Mouse (Mus musculus) CH12.LX (cell line): ENCODE measurements around the gene Ell. TPM values are rescaled to one million over a fixed set of nuclear protein-coding genes. Genes with fewer than 3 reads are reported as not detected.

Experiments used
- DNase-seq: peaks from one replicate; pipeline ENCODE4 v3.0.0-alpha.2; 2013; ENCODE audit errors: extremely low read depth
- H3K27ac ChIP-seq: 2 replicates; pipeline ENCODE4 v1.5.1; 2012; ENCODE audit warnings: low read depth, mild to moderate bottlenecking, control low read depth, moderate library complexity; ENCODE audit not compliant: insufficient read depth
- H3K27me3 ChIP-seq: replicated peaks from 2 replicates; pipeline ENCODE3; 2012; ENCODE audit warnings: inconsistent platforms
- H3K36me3 ChIP-seq, 2 experiments: replicated peaks in 1 of 2; 2 replicates each; pipeline versions ENCODE3 to v1.6.1; 2012; ENCODE audit warnings: inconsistent platforms in 1 of 2, low read length in 1 of 2, mild to moderate bottlenecking in 1 of 2, mixed read lengths in 1 of 2, moderate library complexity in 1 of 2; ENCODE audit not compliant: control insufficient read depth in 1 of 2, insufficient read depth in 1 of 2
- H3K4me1 ChIP-seq, 2 experiments: 2 replicates each; pipeline ENCODE4 v1.6.1; 2012; ENCODE audit warnings: inconsistent platforms in 1 of 2, moderate library complexity in 1 of 2; ENCODE audit not compliant: insufficient read depth in 2 of 2, control insufficient read depth in 1 of 2
- H3K4me2 ChIP-seq: 2 replicates; pipeline ENCODE4 v1.6.1; 2012; ENCODE audit warnings: low read depth, mild to moderate bottlenecking, control low read depth; ENCODE audit not compliant: poor library complexity, insufficient read depth, severe bottlenecking
- H3K4me3 ChIP-seq, 3 experiments: fragments of 150-350 bp in 1 of 3; sonication (generic) in 1 of 3; replicated peaks in 1 of 3; 2 replicates each; pipeline versions ENCODE3 to v1.5.1; 2011 to 2012; ENCODE audit warnings: low read depth in 2 of 3, low read length in 2 of 3, mild to moderate bottlenecking in 2 of 3, moderate library complexity in 2 of 3, control low read depth in 1 of 3, improper control_type of control experiment in 1 of 3, inconsistent platforms in 1 of 3, mixed read lengths in 1 of 3; ENCODE audit not compliant: poor library complexity in 1 of 3
- H3K79me2 ChIP-seq: replicated peaks from 2 replicates; pipeline ENCODE4 v1.6.1; 2012; ENCODE audit warnings: mild to moderate bottlenecking, moderate library complexity; ENCODE audit not compliant: control insufficient read depth, poor library complexity, insufficient read depth, severe bottlenecking; ENCODE audit errors: extremely low read depth
- H3K9ac ChIP-seq: 2 replicates; pipeline ENCODE4 v1.6.1; 2012; ENCODE audit warnings: low read depth, mild to moderate bottlenecking, control low read depth, moderate library complexity; ENCODE audit not compliant: insufficient read depth
- H3K9me3 ChIP-seq: replicated peaks from 2 replicates; pipeline ENCODE3; 2012; ENCODE audit warnings: low read length, inconsistent platforms, mixed read lengths
- BHLHE40 ChIP-seq: IDR thresholded peaks from 2 replicates; pipeline ENCODE4 v1.6.1; 2011; ENCODE audit warnings: mild to moderate bottlenecking, low read depth, low read length, improper control_type of control experiment
- CHD1 ChIP-seq: IDR thresholded peaks from 2 replicates; pipeline ENCODE4 v1.6.1; 2012; ENCODE audit warnings: low read depth, low read length, improper control_type of control experiment, inconsistent platforms
- CHD2 ChIP-seq: IDR thresholded peaks from 2 replicates; pipeline ENCODE4 v1.6.1; 2011; ENCODE audit warnings: low read length, improper control_type of control experiment
- E2F4 ChIP-seq: IDR thresholded peaks from 2 replicates; pipeline ENCODE4 v1.6.1; 2011; ENCODE audit warnings: low read depth, low read length, improper control_type of control experiment; ENCODE audit not compliant: insufficient replicate concordance
- ELF1 ChIP-seq: IDR thresholded peaks from 2 replicates; pipeline ENCODE4 v1.6.1; 2014; ENCODE audit warnings: low read depth, mild to moderate bottlenecking, inconsistent platforms, low read length, improper control_type of control experiment
- EP300 ChIP-seq: IDR thresholded peaks from 2 replicates; pipeline ENCODE4 v1.6.1; 2011; ENCODE audit warnings: low read length, improper control_type of control experiment
- ETS1 ChIP-seq: conservative IDR thresholded peaks from 2 replicates; pipeline ENCODE4 v1.6.1; 2012; ENCODE audit warnings: low read depth, mild to moderate bottlenecking, inconsistent platforms, low read length, improper control_type of control experiment, moderate library complexity
- GABPA ChIP-seq: IDR thresholded peaks from 2 replicates; pipeline ENCODE4 v1.6.1; 2012; ENCODE audit warnings: low read depth, low read length, improper control_type of control experiment, inconsistent platforms; ENCODE audit not compliant: insufficient replicate concordance
- HCFC1 ChIP-seq: IDR thresholded peaks from 2 replicates; pipeline ENCODE4 v1.6.1; 2012; ENCODE audit warnings: low read depth, mild to moderate bottlenecking, inconsistent platforms, low read length, improper control_type of control experiment
- IRF4 ChIP-seq: IDR thresholded peaks from 2 replicates; pipeline ENCODE4 v1.6.1; 2014; ENCODE audit warnings: low read depth, mild to moderate bottlenecking, inconsistent platforms, low read length, improper control_type of control experiment
- JUN ChIP-seq: IDR thresholded peaks from 2 replicates; pipeline ENCODE4 v1.6.1; 2011; ENCODE audit warnings: low read depth, mild to moderate bottlenecking, low read length, improper control_type of control experiment, moderate library complexity; ENCODE audit not compliant: insufficient read depth
- JUND ChIP-seq: conservative IDR thresholded peaks from 2 replicates; pipeline ENCODE4 v1.6.1; 2011; ENCODE audit warnings: low read depth, low read length, improper control_type of control experiment
- KAT2A ChIP-seq: IDR thresholded peaks from 2 replicates; pipeline ENCODE4 v1.6.1; 2012; ENCODE audit warnings: low read length, improper control_type of control experiment, inconsistent platforms; ENCODE audit not compliant: insufficient replicate concordance
- MAFK ChIP-seq: IDR thresholded peaks from 2 replicates; pipeline ENCODE4 v1.6.1; 2011; ENCODE audit warnings: low read length, improper control_type of control experiment; ENCODE audit not compliant: insufficient replicate concordance
- MAX ChIP-seq: IDR thresholded peaks from 2 replicates; pipeline ENCODE4 v1.6.1; 2011; ENCODE audit warnings: low read length, improper control_type of control experiment
- MAZ ChIP-seq: IDR thresholded peaks from 2 replicates; pipeline ENCODE4 v1.6.1; 2012; ENCODE audit warnings: low read depth, mild to moderate bottlenecking, inconsistent platforms, low read length, improper control_type of control experiment, moderate library complexity
- MXI1 ChIP-seq: IDR thresholded peaks from 2 replicates; pipeline ENCODE4 v1.6.1; 2011; ENCODE audit warnings: mild to moderate bottlenecking, low read depth, low read length, improper control_type of control experiment
- MYC ChIP-seq: IDR thresholded peaks from 2 replicates; pipeline ENCODE4 v1.6.1; 2011; ENCODE audit warnings: low read depth, mild to moderate bottlenecking, improper control_type of control experiment, low read length
- NELFE ChIP-seq: IDR thresholded peaks from 2 replicates; pipeline ENCODE4 v1.6.1; 2011; ENCODE audit warnings: low read depth, low read length, improper control_type of control experiment
- PAX5 ChIP-seq: IDR thresholded peaks from 2 replicates; pipeline ENCODE4 v1.6.1; 2012; ENCODE audit warnings: low read length, inconsistent platforms, mixed read lengths
- POLR2A ChIP-seq: IDR thresholded peaks from 2 replicates; pipeline ENCODE4 v1.6.1; 2011; ENCODE audit warnings: low read depth, mild to moderate bottlenecking, improper control_type of control experiment, low read length
- POLR2AphosphoS2 ChIP-seq: IDR thresholded peaks from 2 replicates; pipeline ENCODE4 v1.6.1; 2011; ENCODE audit warnings: low read depth, low read length, improper control_type of control experiment
- RAD21 ChIP-seq: IDR thresholded peaks from 2 replicates; pipeline ENCODE4 v1.6.1; 2011; ENCODE audit warnings: low read depth, mild to moderate bottlenecking, low read length, improper control_type of control experiment, moderate library complexity
- SMC3 ChIP-seq: IDR thresholded peaks from 2 replicates; pipeline ENCODE4 v1.6.1; 2011; ENCODE audit warnings: low read depth, low read length, improper control_type of control experiment
- TCF12 ChIP-seq: IDR thresholded peaks from 2 replicates; pipeline ENCODE4 v1.6.1; 2014; ENCODE audit warnings: low read depth, mild to moderate bottlenecking, inconsistent platforms, low read length, improper control_type of control experiment
- UBTF ChIP-seq: IDR thresholded peaks from 2 replicates; pipeline ENCODE4 v1.6.1; 2012; ENCODE audit warnings: low read depth, mild to moderate bottlenecking, inconsistent platforms, low read length, improper control_type of control experiment, moderate library complexity
- USF1 ChIP-seq: IDR thresholded peaks from 2 replicates; pipeline ENCODE4 v1.6.1; 2014; ENCODE audit warnings: low read depth, mild to moderate bottlenecking, inconsistent platforms, low read length, improper control_type of control experiment
- USF2 ChIP-seq: conservative IDR thresholded peaks from 2 replicates; pipeline ENCODE4 v1.6.1; 2011; ENCODE audit warnings: low read depth, low read length, improper control_type of control experiment
- ZC3H11A ChIP-seq: IDR thresholded peaks from 2 replicates; pipeline ENCODE4 v1.6.1; 2012; ENCODE audit warnings: low read depth, mild to moderate bottlenecking, inconsistent platforms, low read length, improper control_type of control experiment
- ZKSCAN1 ChIP-seq: IDR thresholded peaks from 2 replicates; pipeline ENCODE4 v1.6.1; 2012; ENCODE audit warnings: low read depth, inconsistent platforms, low read length, improper control_type of control experiment, borderline replicate concordance
- ZNF384 ChIP-seq: IDR thresholded peaks from 2 replicates; pipeline ENCODE4 v1.6.1; 2012; ENCODE audit warnings: low read depth, low read length, improper control_type of control experiment, inconsistent platforms
- dilution Hi-C: fragments of 300-500 bp; cut with MboI; formaldehyde crosslinking; loops from 2 replicates; pipeline ENCODE4 v1.14.3; 2020; ENCODE audit warnings: low sequenced_read_pairs; ENCODE audit not compliant: extremely low pct_unique_long_range_greater_than_20kb, extremely low pct_ligation_motif_present
- in situ Hi-C: fragments of 300-500 bp; cut with MboI; formaldehyde crosslinking; loops from 3 replicates; pipeline ENCODE4 v1.14.3; 2019; ENCODE audit warnings: low sequenced_read_pairs, low pct_ligation_motif_present, low pct_unique_long_range_greater_than_20kb, mixed read lengths
- polyA plus RNA-seq: library from polyadenylated mRNA; unstranded; fragments of >175 nt; gene quantifications from 2 replicates; pipeline ENCODE4 v1.2.1, GENCODE M21; 2012; ENCODE audit warnings: low read depth; ENCODE audit not compliant: insufficient read length
- total RNA-seq, 2 experiments: library from RNA; depleted of rRNA; stranded (reverse); fragments of 300-350 nt in 1 of 2; fragments of >200 nt in 1 of 2; gene quantifications; 2 replicates each; pipeline ENCODE4 v1.2.3; 2012 to 2014

Gene Ell
- total and polyA plus RNA-seq, 3 experiments: 6.5 to 17.9 (median 9.8) TPM

GRCm38 (mm10) chr8:70593173-70593572 is 53.9 kb downstream of the Ell start:
- in situ Hi-C loops: no loop called here
- Histone ChIP-seq H3K9me3 (peaks cover 3% of the 10 kb centered on the region), H3K4me1 (peaks cover 5 to 22% of the 10 kb centered on the region in 2 experiments), H3K27me3 (no peaks in the 10 kb centered on the region), H3K9ac (no peak overlapping the region), H3K79me2 (peaks cover 2% of the 10 kb centered on the region; the same call in 1 of the 2 replicates), H3K36me3 (peaks cover 52 to 75% of the 10 kb centered on the region in 2 experiments), H3K27ac (no peak overlapping the region), H3K4me2 (no peak overlapping the region), H3K4me3 (no peak overlapping the region)
- dilution Hi-C loops: no loop called here
- no peak for TF ChIP-seq E2F4
- no peak for TF ChIP-seq POLR2A
- no peak for TF ChIP-seq ZNF384
- TF ChIP-seq MXI1: no peak
- no peak for TF ChIP-seq PAX5
- TF ChIP-seq SMC3: no peak
- TF ChIP-seq CHD1: no peak
- TF ChIP-seq NELFE: no peak
- TF ChIP-seq MYC: no peak
- no peak for TF ChIP-seq MAX
- no peak for TF ChIP-seq ZC3H11A
- TF ChIP-seq UBTF: no peak
- no peak for TF ChIP-seq BHLHE40
- TF ChIP-seq HCFC1: no peak
- no peak for TF ChIP-seq TCF12
- no peak for TF ChIP-seq USF2
- no peak for TF ChIP-seq ETS1
- TF ChIP-seq JUND: no peak
- TF ChIP-seq IRF4: no peak
- no peak for DNase-seq

GRCm38 (mm10) chr8:70593961-70594609 is 54.8 kb downstream of the Ell start, which contains the start of gene Isyna1:
Gene Isyna1 (plus strand): TSS chr8:70594373.
- DNase-seq: peak; percentile 96
- in situ Hi-C loops: no loop called here
- H3K27ac ChIP-seq: peak within 1 kb of the TSS; percentile 26; the same call in 1 of the 2 replicates
- H3K9me3 ChIP-seq: peaks cover 12% of the 10 kb centered on the region
- peaks cover 5 to 22% of the 10 kb centered on the region in 2 experiments for H3K4me1 ChIP-seq
- H3K4me3 ChIP-seq: peak within 1 kb of the TSS; percentile 65 to 89 (median 70)
- H3K4me2 ChIP-seq: peak within 1 kb of the TSS; percentile 48
- H3K27me3 ChIP-seq: no peaks in the 10 kb centered on the region
- H3K79me2 ChIP-seq: peaks cover 2% of the 10 kb centered on the region; the same call in 1 of the 2 replicates
- H3K9ac ChIP-seq: peak within 1 kb of the TSS; percentile 39
- dilution Hi-C loops: no loop called here
- H3K36me3 ChIP-seq: peaks cover 57 to 80% of the 10 kb centered on the region in 2 experiments
- TF ChIP-seq ZKSCAN1 (no peak), CHD2 (peak; percentile 61), MAZ (peak; percentile 89), KAT2A (0 out of 2 replicates have a peak, but pooled peaks have one; percentile 64), E2F4 (no peak), ELF1 (peak; percentile 91), RAD21 (no peak), MAFK (no peak), MYC (peak; percentile 64; the same call in 1 of the 2 replicates), USF1 (no peak), MAX (peak; percentile 75), UBTF (no peak), POLR2AphosphoS2 (peak; percentile 82; the same call in 1 of the 2 replicates), GABPA (no peak), JUND (no peak), EP300 (no peak), CHD1 (no peak), TCF12 (peak; percentile 54; the same call in 1 of the 2 replicates), SMC3 (no peak), HCFC1 (peak; percentile 71), JUN (no peak), ZNF384 (no peak)
